Mouse (Mus musculus) bone marrow, adult 2 months (tissue): ENCODE data around the gene Stk39. TPM values are rescaled to one million over a fixed set of nuclear protein-coding genes. Genes with fewer than 3 reads are reported as not detected.

Experiments
- H3K27ac ChIP-seq: fragments of 200-500 bp; 2 replicates; pipeline ENCODE4 v1.5.1; 2012; ENCODE audit warnings: low read depth, mild to moderate bottlenecking, control low read depth, inconsistent platforms, low read length; ENCODE audit not compliant: control insufficient read depth, poor library complexity, insufficient read depth
- H3K4me1 ChIP-seq: fragments of 200-500 bp; 2 replicates; pipeline ENCODE4 v1.6.1; 2011; ENCODE audit warnings: low read length; ENCODE audit not compliant: control insufficient read depth, insufficient read depth
- H3K4me3 ChIP-seq: fragments of 200-500 bp; replicated peaks from 2 replicates; pipeline ENCODE3; 2011; ENCODE audit warnings: mild to moderate bottlenecking, low read depth, low read length, control low read depth; ENCODE audit not compliant: control insufficient read depth
- CTCF ChIP-seq: fragments of 200-500 bp; IDR thresholded peaks from 2 replicates; pipeline ENCODE4 v1.5.1; 2011; ENCODE audit warnings: low read length, control low read depth; ENCODE audit not compliant: control insufficient read depth, insufficient read depth
- POLR2A ChIP-seq: fragments of 200-500 bp; IDR thresholded peaks from 2 replicates; pipeline ENCODE4 v1.6.1; 2011; ENCODE audit warnings: low read depth, mild to moderate bottlenecking, control low read depth, low read length, borderline replicate concordance; ENCODE audit not compliant: control insufficient read depth
- WGBS: fragments of 180-500 bp; shearing (Covaris S2); methylation state at CpG from one replicate; pipeline ENCODE4 v1.1.7; 2018; 5-methylcytosine and 5-hydroxymethylcytosine counted together
- polyA plus RNA-seq: library from polyadenylated mRNA; stranded (reverse); fragments of >200 nt; gene quantifications from 2 replicates; pipeline ENCODE4 v1.2.4, GENCODE M21; 2011; ENCODE audit warnings: low replicate concordance; ENCODE audit not compliant: missing spikeins, insufficient read depth, insufficient read length

The Stk39 gene
- polyA plus RNA-seq, 1 experiment, result 1.8 TPM

DNA sequence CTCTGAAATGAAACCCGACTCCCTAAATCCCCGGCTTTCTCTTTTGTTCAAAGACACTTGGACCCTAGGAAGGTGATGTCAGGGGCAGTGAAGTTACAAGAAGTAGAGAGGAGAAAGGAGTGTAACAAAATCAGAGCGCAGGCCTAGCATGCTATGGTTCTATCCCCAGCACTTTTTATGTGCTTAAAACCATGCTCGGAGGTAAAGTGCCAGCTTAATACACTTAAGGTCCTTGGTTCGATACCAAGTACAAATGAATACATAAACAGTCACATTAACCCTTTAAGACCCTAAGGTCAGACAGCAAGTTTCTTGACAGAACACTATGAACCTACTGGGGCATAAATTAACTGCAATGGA is 463 bp upstream of the Stk39 start:
- no peak overlapping the region for H3K4me3 ChIP-seq
- no peak overlapping the region for H3K27ac ChIP-seq
- 19% methylated on average over 5 of the region's 5 CpGs for WGBS
- TF ChIP-seq CTCF, result no peak
- TF ChIP-seq POLR2A, result no peak
- H3K4me1 ChIP-seq, result no peaks in the 10 kb centered on the region

DNA sequence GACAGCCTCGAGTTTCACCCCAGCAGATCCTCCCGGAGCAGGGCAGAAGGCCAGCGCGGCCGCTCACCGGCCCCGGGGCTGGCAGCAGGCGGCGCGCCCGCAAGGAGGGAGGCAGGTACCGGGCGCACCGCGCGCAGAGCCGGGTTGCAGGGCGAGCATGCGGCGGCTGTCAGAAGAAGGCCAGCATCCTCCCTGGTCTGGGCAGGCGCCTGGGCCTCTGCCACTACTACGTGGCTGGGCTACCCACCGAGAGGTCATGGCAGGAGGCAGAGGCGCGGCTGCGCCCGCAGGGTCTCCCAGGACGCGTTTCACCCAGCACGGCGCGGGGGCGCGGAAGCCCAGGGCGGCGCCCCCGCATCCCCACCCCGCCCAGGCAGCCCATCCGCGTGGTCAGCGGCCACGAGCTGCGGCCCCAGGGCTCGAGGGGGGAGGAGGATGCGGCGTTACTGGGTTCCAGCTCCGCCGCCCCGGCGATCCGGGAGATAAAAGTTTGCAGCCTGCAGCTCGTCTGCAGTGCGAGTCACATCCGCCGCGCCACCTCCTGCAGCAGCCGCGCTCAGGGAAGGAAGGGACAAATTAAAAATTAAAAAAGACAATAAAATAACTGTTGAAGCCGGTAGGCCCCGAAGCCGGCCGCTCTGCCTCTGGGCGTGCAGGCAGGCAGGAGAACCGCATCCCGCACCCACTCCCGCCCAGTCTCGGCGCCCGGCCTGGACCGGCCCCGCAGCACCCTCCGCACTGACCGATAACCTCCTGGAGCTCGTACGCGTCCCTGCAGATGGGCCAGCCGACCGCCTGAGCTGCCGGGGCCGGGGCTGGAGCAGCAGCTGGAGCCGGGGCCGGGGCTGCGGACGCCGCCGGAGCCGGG is 943 bp downstream of the Stk39 start:
- Histone ChIP-seq H3K4me3 (peak overlapping the region; percentile 34), H3K4me1 (no peaks in the 10 kb centered on the region)

GRCm38 (mm10) chr2:68469491-68469890 is 2.6 kb downstream of the Stk39 start:
- Histone ChIP-seq H3K4me1 (no peaks in the 10 kb centered on the region), H3K27ac (no peak overlapping the region), H3K4me3 (no peak overlapping the region)
- TF ChIP-seq CTCF (no peak), POLR2A (no peak)
- 91% methylated on average over 3 of the region's 3 CpGs for WGBS

More for the DNA sequence above, 943 bp downstream of the Stk39 start:
- TF ChIP-seq POLR2A, result no peak
- no peak for TF ChIP-seq CTCF
- WGBS, result under 1% methylated on average over 86 of the region's 87 CpGs
- H3K27ac ChIP-seq, result no peak overlapping the region; the same call in 1 of the 2 replicates

DNA sequence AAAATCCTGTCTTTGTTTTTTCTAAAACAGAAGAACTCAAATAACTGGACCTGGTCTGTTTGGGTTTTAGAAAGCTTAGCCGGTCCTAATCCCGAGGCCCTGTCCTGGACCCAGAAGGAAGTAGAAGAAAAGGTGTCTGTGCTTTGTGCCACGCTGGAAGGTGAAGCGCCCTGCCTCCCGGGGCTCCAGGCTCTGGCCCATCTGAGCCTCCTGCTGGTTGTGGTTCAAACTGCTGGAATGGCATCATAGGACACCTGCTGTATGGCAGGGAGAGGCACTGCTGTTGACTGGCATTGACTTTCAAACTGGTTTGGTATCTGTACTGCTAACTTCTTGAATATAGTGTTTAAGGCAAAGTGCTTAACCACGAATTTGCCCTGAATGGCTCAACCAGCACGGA is 3.4 kb downstream of the Stk39 start:
- WGBS, result 59% methylated on average over 7 of the region's 7 CpGs

GRCm38 (mm10) chr2:68468259-68468658 is 3.8 kb downstream of the Stk39 start:
- Histone ChIP-seq H3K4me3 (no peak overlapping the region), H3K4me1 (no peaks in the 10 kb centered on the region), H3K27ac (no peak overlapping the region)
- WGBS, result 90% methylated on average over 14 of the region's 14 CpGs
- no peak for TF ChIP-seq POLR2A
- TF ChIP-seq CTCF, result no peak

More for the DNA sequence above, 3.4 kb downstream of the Stk39 start:
- Histone ChIP-seq H3K27ac (no peak overlapping the region), H3K4me3 (no peak overlapping the region), H3K4me1 (no peaks in the 10 kb centered on the region)
- TF ChIP-seq POLR2A (no peak), CTCF (no peak)

GRCm38 (mm10) chr2:68467085-68467978 is 4.7 kb downstream of the Stk39 start:
- H3K4me1 ChIP-seq, result no peaks in the 10 kb centered on the region
- TF ChIP-seq CTCF, result no peak
- TF ChIP-seq POLR2A, result no peak
- 74% methylated on average over 9 of the region's 9 CpGs for WGBS
- H3K4me3 ChIP-seq, result no peak overlapping the region
- no peak overlapping the region for H3K27ac ChIP-seq

DNA sequence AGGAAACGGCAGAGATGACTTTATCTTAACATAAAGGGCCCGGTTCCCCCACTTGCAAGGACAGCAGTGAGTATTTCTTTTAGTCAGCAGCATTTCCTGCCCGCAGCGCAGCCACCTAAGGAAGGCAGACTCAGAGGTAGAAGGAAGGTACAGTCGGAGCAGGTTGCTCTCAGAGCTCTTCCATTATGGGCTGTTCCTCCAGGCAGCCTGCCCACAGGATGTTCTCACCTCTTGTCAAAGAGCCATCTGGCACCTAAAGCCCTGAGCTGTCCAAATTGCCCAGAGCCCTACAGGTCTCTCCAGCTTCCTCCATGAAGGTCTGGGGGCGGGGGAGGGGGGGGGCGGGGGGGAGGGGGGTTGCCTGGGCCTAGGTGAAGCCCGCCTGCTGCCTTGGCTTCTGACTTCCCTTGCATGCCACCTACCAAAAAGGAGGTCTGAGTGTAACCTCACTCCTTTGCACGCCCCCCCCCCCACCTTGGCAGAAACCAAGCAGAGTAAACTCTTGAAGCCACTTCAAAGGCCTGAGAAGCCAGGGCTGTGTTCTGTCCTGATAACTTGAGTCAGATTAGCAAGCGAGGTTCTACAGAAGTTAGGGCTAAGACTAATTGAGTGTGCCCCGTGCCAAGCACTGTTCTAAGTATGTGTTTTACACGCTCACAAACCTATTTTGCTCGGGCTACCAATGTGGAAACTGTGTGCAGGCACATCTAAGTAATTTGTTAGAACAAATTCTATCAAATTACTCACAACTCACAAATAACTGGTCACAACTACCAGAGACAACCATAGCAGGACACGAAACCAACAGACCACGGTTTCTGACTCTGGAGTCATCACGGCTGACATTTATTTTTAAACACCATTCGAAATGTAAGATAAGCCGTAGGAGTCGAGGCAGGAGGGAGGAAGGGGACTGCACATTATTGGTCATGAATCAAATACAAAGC is 5.7 kb downstream of the Stk39 start:
- Histone ChIP-seq H3K4me1 (no peaks in the 10 kb centered on the region), H3K27ac (no peak overlapping the region), H3K4me3 (no peak overlapping the region)
- TF ChIP-seq POLR2A (no peak), CTCF (no peak)
- 40% methylated on average over 19 of the region's 19 CpGs for WGBS
